In the genomic region with DNA sequence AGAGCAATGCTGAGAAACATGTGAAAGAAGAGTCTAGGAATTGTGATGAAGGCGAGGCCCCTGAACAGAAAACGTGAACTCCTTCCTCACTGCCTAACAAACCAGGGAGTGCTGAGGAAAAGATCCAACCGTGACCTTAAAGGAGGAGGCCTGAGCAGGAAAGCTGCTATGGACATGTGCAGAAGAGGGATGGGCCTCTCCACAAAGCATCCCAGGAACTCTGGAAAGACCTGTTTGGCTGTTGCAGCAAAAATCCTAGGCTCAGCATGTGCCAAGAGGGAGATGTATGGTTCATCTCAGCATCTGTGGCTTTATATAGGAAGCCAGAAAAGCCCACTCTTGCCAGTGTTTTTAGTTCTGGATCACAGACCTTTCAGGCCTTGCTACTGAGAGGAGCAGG, we compare ENCODE assay signal across 29 mouse cellular contexts. TPM values are rescaled to one million over a fixed set of nuclear protein-coding genes. Genes with fewer than 3 reads are reported as not detected.
DNase-seq lines count a peak whose midpoint lies in the region; ATAC-seq and TF ChIP-seq lines count a peak whose summit lies in the region.
"Had no signal": no experiment of that assay in that cellular context is flagged by ENCODE, and none has a peak within 500 bp of the region (broad histone marks: within the 10 kb centered on the region; RNA-seq: fewer than 3 reads in every experiment).

No protein-coding gene starts in this region.

- H3K4me2 ChIP-seq in heart, embryonic 15.5 days: no peak overlapping the region
- H3K4me2 ChIP-seq in heart, embryonic 11.5 days: no peak overlapping the region
- no peak overlapping the region for H3K4me2 ChIP-seq in intestine, embryonic 15.5 days (replicated peaks)
- peak overlapping the region; percentile 14; the same call in 1 of the 2 replicates for H3K4me2 ChIP-seq in stomach, postnatal 0 days (replicated peaks; ENCODE audit: low read depth)
- H3K4me2 ChIP-seq: forebrain, embryonic 13.5 days; hindbrain, embryonic 12.5 days; limb, embryonic 12.5 days; lung, embryonic 14.5 days; midbrain, embryonic 12.5 days; neural tube, embryonic 15.5 days had no signal

- TF ChIP-seq EP300 in stomach, postnatal 0 days (optimal IDR thresholded peaks at IDR 0.05): peak; percentile 25

- DNase-seq in brain, adult 2 months (ENCODE audit: low read depth, low spot score): peak; percentile 24
- DNase-seq in stomach, postnatal 0 days (ENCODE audit: low spot score): no peak
- no peak for DNase-seq in left cerebral cortex, postnatal 10 days (ENCODE audit: extremely low spot score in 1 of 2, low spot score in 2 of 2)
- DNase-seq: adrenal gland, postnatal 25 days; cerebellum, adult 11-12 months; cerebellum, postnatal 10 days; gastrocnemius, postnatal 10 days; heart, postnatal 14 days; kidney, adult 8-10 months; kidney, postnatal 10 days; lung, embryonic 14.5 days; right cerebral cortex, postnatal 4 days had no signal

- no peak for TF ChIP-seq CTCF in stomach, postnatal 0 days (IDR thresholded peaks at IDR 0.05; ENCODE audit: low read depth)

- H3K4me1 ChIP-seq in heart, embryonic 15.5 days (replicated peaks): peaks cover 21% of the 10 kb centered on the region
- no peaks in the 10 kb centered on the region for H3K4me1 ChIP-seq in heart, embryonic 11.5 days (ENCODE audit: control insufficient read depth, insufficient read depth, low read length)
- no peaks in the 10 kb centered on the region for H3K4me1 ChIP-seq in intestine, embryonic 15.5 days (replicated peaks)
- H3K4me1 ChIP-seq in stomach, postnatal 0 days (replicated peaks; ENCODE audit: control insufficient read depth, insufficient read depth): no peaks in the 10 kb centered on the region
- H3K4me1 ChIP-seq: forebrain, embryonic 13.5 days; hindbrain, embryonic 12.5 days; limb, embryonic 12.5 days; midbrain, embryonic 12.5 days; neural tube, embryonic 15.5 days had no signal

- no peak for ATAC-seq in heart, embryonic 15.5 days (replicated peaks; ENCODE audit: insufficient number of reproducible peaks, insufficient read depth, low FRiP score, low read depth)
- no peak for ATAC-seq in heart, embryonic 11.5 days (replicated peaks; ENCODE audit: insufficient number of reproducible peaks, low FRiP score, low TSS enrichment)
- ATAC-seq in intestine, embryonic 15.5 days: no peak
- ATAC-seq in stomach, postnatal 0 days (ENCODE audit: low FRiP score, low TSS enrichment): no peak; the same call in 1 of the 2 replicates
- ATAC-seq in cerebellum, adult (ENCODE audit: insufficient number of reproducible peaks, low FRiP score, low TSS enrichment): no peak
- ATAC-seq: forebrain, embryonic 13.5 days had no signal

- H3K9ac ChIP-seq in heart, embryonic 15.5 days: no peak overlapping the region
- no peak overlapping the region for H3K9ac ChIP-seq in heart, embryonic 11.5 days (ENCODE audit: low read depth, low read length)
- H3K9ac ChIP-seq in intestine, embryonic 15.5 days: no peak overlapping the region
- no peak overlapping the region for H3K9ac ChIP-seq in stomach, postnatal 0 days (ENCODE audit: low read length)
- H3K9ac ChIP-seq: forebrain, embryonic 13.5 days; hindbrain, embryonic 12.5 days; limb, embryonic 12.5 days; liver, embryonic 14.5 days; lung, embryonic 14.5 days; midbrain, embryonic 12.5 days; neural tube, embryonic 15.5 days had no signal

- H3K4me3 ChIP-seq in heart, embryonic 15.5 days: no peak overlapping the region
- no peak overlapping the region for H3K4me3 ChIP-seq in heart, embryonic 11.5 days (ENCODE audit: low read depth, low read length)
- H3K4me3 ChIP-seq in intestine, embryonic 15.5 days (replicated peaks): no peak overlapping the region
- no peak overlapping the region for H3K4me3 ChIP-seq in stomach, postnatal 0 days (ENCODE audit: low read depth, low read length)
- H3K4me3 ChIP-seq: forebrain, embryonic 13.5 days; hindbrain, embryonic 12.5 days; limb, embryonic 12.5 days; midbrain, embryonic 12.5 days; neural tube, embryonic 15.5 days had no signal

- 32% methylated on average over 3 of the region's 3 CpGs for WGBS in heart, embryonic 15.5 days
- 64% methylated on average over 3 of the region's 3 CpGs for WGBS in heart, embryonic 11.5 days (ENCODE audit: insufficient replicate concordance)
- WGBS in intestine, embryonic 15.5 days: 58% methylated on average over 3 of the region's 3 CpGs
- 38% methylated on average over 3 of the region's 3 CpGs for WGBS in stomach, postnatal 0 days

- H3K27ac ChIP-seq in heart, embryonic 15.5 days: peak overlapping the region; percentile 66
- no peak overlapping the region for H3K27ac ChIP-seq in heart, embryonic 11.5 days (ENCODE audit: low read depth, low read length)
- 0 out of 2 replicates have a peak overlapping the region, but pooled peaks have one; percentile 17 for H3K27ac ChIP-seq in intestine, embryonic 15.5 days
- H3K27ac ChIP-seq in stomach, postnatal 0 days (replicated peaks): peak overlapping the region; percentile 89
- H3K27ac ChIP-seq: forebrain, embryonic 13.5 days; hindbrain, embryonic 12.5 days; limb, embryonic 12.5 days; liver, embryonic 14.5 days; midbrain, embryonic 12.5 days; neural tube, embryonic 15.5 days had no signal

- H3K36me3 ChIP-seq in heart, embryonic 15.5 days: no peaks in the 10 kb centered on the region
- no peaks in the 10 kb centered on the region for H3K36me3 ChIP-seq in heart, embryonic 11.5 days (ENCODE audit: control insufficient read depth, insufficient read depth, low read length)
- H3K36me3 ChIP-seq in intestine, embryonic 15.5 days: no peaks in the 10 kb centered on the region
- no peaks in the 10 kb centered on the region for H3K36me3 ChIP-seq in stomach, postnatal 0 days (ENCODE audit: control insufficient read depth, insufficient read depth, low read length)
- H3K36me3 ChIP-seq: hindbrain, embryonic 12.5 days; limb, embryonic 12.5 days; midbrain, embryonic 12.5 days; neural tube, embryonic 15.5 days had no signal

- no peaks in the 10 kb centered on the region for H3K9me3 ChIP-seq in heart, embryonic 15.5 days (replicated peaks)
- H3K9me3 ChIP-seq in heart, embryonic 11.5 days (replicated peaks; ENCODE audit: control insufficient read depth, low read length): no peaks in the 10 kb centered on the region
- H3K9me3 ChIP-seq in intestine, embryonic 15.5 days: no peaks in the 10 kb centered on the region
- H3K9me3 ChIP-seq in stomach, postnatal 0 days (ENCODE audit: control insufficient read depth, low read length): no peaks in the 10 kb centered on the region
- H3K9me3 ChIP-seq: forebrain, embryonic 13.5 days; hindbrain, embryonic 12.5 days; limb, embryonic 12.5 days; midbrain, embryonic 12.5 days; neural tube, embryonic 15.5 days had no signal

- intact Hi-C loops in left cerebral cortex, postnatal 10 days (cut with DNase I): no loop called here

- no peaks in the 10 kb centered on the region for H3K27me3 ChIP-seq in heart, embryonic 15.5 days
- no peaks in the 10 kb centered on the region for H3K27me3 ChIP-seq in heart, embryonic 11.5 days (ENCODE audit: control insufficient read depth, insufficient read depth, low read length)
- H3K27me3 ChIP-seq in intestine, embryonic 15.5 days (replicated peaks): no peaks in the 10 kb centered on the region
- H3K27me3 ChIP-seq in stomach, postnatal 0 days (ENCODE audit: control insufficient read depth, insufficient read depth, low read length): no peaks in the 10 kb centered on the region
- H3K27me3 ChIP-seq: forebrain, embryonic 13.5 days; hindbrain, embryonic 12.5 days; limb, embryonic 12.5 days; midbrain, embryonic 12.5 days; neural tube, embryonic 15.5 days had no signal

RNA-seq across cellular contexts. Expression of gene Dusp11, which starts 11.2 kb away (rescaled TPM):
- 36.9 and 37.6 TPM in 2 replicates for polyA plus RNA-seq in heart, embryonic 15.5 days (2015; fragmentation: Nextera tagmentation; extraction: Ambion mirVana)
- polyA plus RNA-seq in heart, embryonic 11.5 days (2014; fragmentation: Nextera tagmentation; extraction: Ambion mirVana): 41.6 and 52.1 TPM in 2 replicates
- 43.4 and 43.5 TPM in 2 replicates for polyA plus RNA-seq in intestine, embryonic 15.5 days (2015; fragmentation: Nextera tagmentation; extraction: Ambion mirVana)
- 43.9 and 44.9 TPM in 2 replicates for polyA plus RNA-seq in stomach, postnatal 0 days (2015; fragmentation: Nextera tagmentation; extraction: Ambion mirVana)
- total RNA-seq in left cerebral cortex, postnatal 10 days (2021): 10 to 100 TPM; 74.0 to 82.0 TPM

RNA-seq across cellular contexts. Expression of gene Figla, which starts 43.3 kb away (rescaled TPM):
- polyA plus RNA-seq in heart, embryonic 15.5 days (2015; fragmentation: Nextera tagmentation; extraction: Ambion mirVana): not detected in 2 replicates
- not detected in 2 replicates for polyA plus RNA-seq in heart, embryonic 11.5 days (2014; fragmentation: Nextera tagmentation; extraction: Ambion mirVana)
- polyA plus RNA-seq in intestine, embryonic 15.5 days (2015; fragmentation: Nextera tagmentation; extraction: Ambion mirVana): not detected in 2 replicates
- not detected in 2 replicates for polyA plus RNA-seq in stomach, postnatal 0 days (2015; fragmentation: Nextera tagmentation; extraction: Ambion mirVana)
- not detected for total RNA-seq in left cerebral cortex, postnatal 10 days (2021)
- total RNA-seq: adrenal gland, postnatal 25 days; gastrocnemius, postnatal 10 days; granulocyte monocyte progenitor cell, adult 5-6 weeks; heart, postnatal 14 days; layer of hippocampus, adult 18-20 months; layer of hippocampus, postnatal 14 days; megakaryocyte, adult 5-6 weeks had no signal
- polyA plus RNA-seq: embryonic facial prominence, embryonic 11.5 days; forebrain, embryonic 13.5 days; frontal cortex, adult 2 months; hindbrain, embryonic 12.5 days; limb, embryonic 12.5 days; liver, embryonic 14.5 days; lung, embryonic 14.5 days; midbrain, embryonic 12.5 days; neural tube, embryonic 15.5 days; thymus, postnatal 0 days had no signal

RNA-seq across cellular contexts. Expression of gene Add2, which starts 55.8 kb away (rescaled TPM):
- polyA plus RNA-seq in heart, embryonic 15.5 days (2015; fragmentation: Nextera tagmentation; extraction: Ambion mirVana): 1.6 and 5.0 TPM in 2 replicates
- 11.9 and 16.4 TPM in 2 replicates for polyA plus RNA-seq in heart, embryonic 11.5 days (2014; fragmentation: Nextera tagmentation; extraction: Ambion mirVana)
- 7.6 and 8.6 TPM in 2 replicates for polyA plus RNA-seq in intestine, embryonic 15.5 days (2015; fragmentation: Nextera tagmentation; extraction: Ambion mirVana)
- 1.6 and 2.1 TPM in 2 replicates for polyA plus RNA-seq in stomach, postnatal 0 days (2015; fragmentation: Nextera tagmentation; extraction: Ambion mirVana)
- 100 to 1,000 TPM; 198 to 206 TPM for total RNA-seq in left cerebral cortex, postnatal 10 days (2021)

RNA-seq across cellular contexts. Expression of gene Nat8f1, which starts 57.2 kb away (rescaled TPM):
- 4.0 and 6.2 TPM in 2 replicates for polyA plus RNA-seq in heart, embryonic 15.5 days (2015; fragmentation: Nextera tagmentation; extraction: Ambion mirVana)
- 3.6 and 4.8 TPM in 2 replicates for polyA plus RNA-seq in heart, embryonic 11.5 days (2014; fragmentation: Nextera tagmentation; extraction: Ambion mirVana)
- polyA plus RNA-seq in intestine, embryonic 15.5 days (2015; fragmentation: Nextera tagmentation; extraction: Ambion mirVana): 8.6 and 9.0 TPM in 2 replicates
- polyA plus RNA-seq in stomach, postnatal 0 days (2015; fragmentation: Nextera tagmentation; extraction: Ambion mirVana): 5.7 and 6.2 TPM in 2 replicates
- total RNA-seq in left cerebral cortex, postnatal 10 days (2021): 10 to 100 TPM in 1 of 2 experiments, 1 to 10 TPM in 1; 10.0 to 13.5 TPM
